Mouse (Mus musculus) layer of hippocampus, adult 2 months (tissue): Measurements from ENCODE around the gene Nme8. TPM values are rescaled to one million over a fixed set of nuclear protein-coding genes. Genes with fewer than 3 reads are reported as not detected.

ENCODE experiments used
- DNase-seq, 2 experiments: peaks; one replicate each; pipeline ENCODE4 v3.0.0; 2022; ENCODE audit warnings: low spot score in 2 of 2
- H3K27ac ChIP-seq: fragments of 200-600 bp; 2 replicates; pipeline ENCODE4 v1.8.1; 2022
- H3K4me3 ChIP-seq: fragments of 200-600 bp; 2 replicates; pipeline ENCODE4 v1.8.1; 2022; ENCODE audit warnings: mild to moderate bottlenecking
- CTCF ChIP-seq: fragments of 200-600 bp; conservative IDR thresholded peaks from 2 replicates; pipeline ENCODE4 v1.8.1; 2022; ENCODE audit warnings: antibody characterized with exemption, mild to moderate bottlenecking, moderate library complexity
- total RNA-seq, 2 experiments: library from RNA; stranded (reverse); gene quantifications; 2 replicates each; pipeline ENCODE4 v1.2.3; 2021

Nme8 gene
- total RNA-seq, 2 experiments from 2014 or later: not detected

- Histone ChIP-seq H3K27ac (no peak overlapping the region), H3K4me3 (no peak overlapping the region)
- TF ChIP-seq CTCF: no peak
- DNase-seq: peak; percentile 8 to 21
These were observed 14.5 kb downstream of the Nme8 start for GRCm38 (mm10) chr13:19682879-19683640.

- DNase-seq: no peak
- no peak overlapping the region for H3K27ac ChIP-seq
- TF ChIP-seq CTCF: no peak
- H3K4me3 ChIP-seq: no peak overlapping the region
These were observed 23.0 kb downstream of the Nme8 start for GRCm38 (mm10) chr13:19674601-19675000.

- no peak for DNase-seq
- Histone ChIP-seq H3K27ac (no peak overlapping the region), H3K4me3 (no peak overlapping the region)
- TF ChIP-seq CTCF: no peak
These were observed 23.6 kb downstream of the Nme8 start for GRCm38 (mm10) chr13:19674025-19674424.

- no peak for TF ChIP-seq CTCF
- Histone ChIP-seq H3K4me3 (no peak overlapping the region), H3K27ac (no peak overlapping the region)
- no peak for DNase-seq
These were observed 29.0 kb downstream of the Nme8 start for GRCm38 (mm10) chr13:19668355-19669140.

GRCm38 (mm10) chr13:19652405-19652804, 45.2 kb downstream of the Nme8 start:
- Histone ChIP-seq H3K4me3 (no peak overlapping the region), H3K27ac (no peak overlapping the region)
- no peak for TF ChIP-seq CTCF
- no peak for DNase-seq

- Histone ChIP-seq H3K27ac (no peak overlapping the region), H3K4me3 (no peak overlapping the region)
- no peak for DNase-seq
- no peak for TF ChIP-seq CTCF
These were observed 47.8 kb downstream of the Nme8 start for GRCm38 (mm10) chr13:19649824-19650223.

GRCm38 (mm10) chr13:19644225-19644624, 53.4 kb downstream of the Nme8 start:
- H3K4me3 ChIP-seq: no peak overlapping the region
- DNase-seq: no peak
- peak; percentile 75 for TF ChIP-seq CTCF
- no peak overlapping the region for H3K27ac ChIP-seq

- Histone ChIP-seq H3K27ac (no peak overlapping the region), H3K4me3 (no peak overlapping the region)
- TF ChIP-seq CTCF: no peak
- no peak for DNase-seq
These were observed 54.1 kb downstream of the Nme8 start for GRCm38 (mm10) chr13:19643519-19643918.

- Histone ChIP-seq H3K27ac (no peak overlapping the region), H3K4me3 (no peak overlapping the region)
- DNase-seq: no peak
- TF ChIP-seq CTCF: peak; percentile 81
These were observed 57.3 kb downstream of the Nme8 start for GRCm38 (mm10) chr13:19640203-19640851.

- DNase-seq: no peak
- TF ChIP-seq CTCF: peak; percentile 75
- H3K4me3 ChIP-seq: no peak overlapping the region
- no peak overlapping the region for H3K27ac ChIP-seq
These were observed 61.5 kb downstream of the Nme8 start for GRCm38 (mm10) chr13:19636131-19636530.

- Histone ChIP-seq H3K4me3 (no peak overlapping the region), H3K27ac (no peak overlapping the region)
- TF ChIP-seq CTCF: no peak
- DNase-seq: no peak
These were observed 66.6 kb downstream of the Nme8 start for GRCm38 (mm10) chr13:19630768-19631709.

GRCm38 (mm10) chr13:19626473-19626872, 71.1 kb downstream of the Nme8 start:
- no peak for DNase-seq

More at GRCm38 (mm10) chr13:19626473-19626872, 71.1 kb downstream of the Nme8 start:
- Histone ChIP-seq H3K27ac (no peak overlapping the region), H3K4me3 (no peak overlapping the region)
- TF ChIP-seq CTCF: no peak
